Mouse (Mus musculus) forebrain, embryonic 12.5 days (tissue): ENCODE measurements around the gene Nat8. TPM values are rescaled to one million over a fixed set of nuclear protein-coding genes. Genes with fewer than 3 reads are reported as not detected.
"Not testable (repeated sequence)": the region's sequence is repeated elsewhere in the genome, so short reads cannot be mapped to it uniquely, and the experiment has no call there.

Experiments used
- ATAC-seq: fragments of 200-750 bp; cut with Nextera tagmentation; 2 replicates; pipeline ENCODE4 v1.8.0; 2017; ENCODE audit warnings: moderate TSS enrichment; ENCODE audit not compliant: low FRiP score
- H3K27ac ChIP-seq: fragments of 300-500 bp; sonication (generic); 2 replicates; pipeline ENCODE4 v1.5.1; 2016; ENCODE audit warnings: mild to moderate bottlenecking
- H3K27me3 ChIP-seq: fragments of 300-500 bp; sonication (generic); 2 replicates; pipeline ENCODE4 v1.6.1; 2016; ENCODE audit warnings: mild to moderate bottlenecking
- H3K36me3 ChIP-seq: fragments of 300-500 bp; sonication (generic); replicated peaks from 2 replicates; pipeline ENCODE4 v1.6.1; 2016; ENCODE audit warnings: mild to moderate bottlenecking
- H3K4me1 ChIP-seq: fragments of 300-500 bp; sonication (generic); 2 replicates; pipeline ENCODE4 v1.6.1; 2016
- H3K4me2 ChIP-seq: fragments of 300-500 bp; sonication (generic); 2 replicates; pipeline ENCODE4 v1.6.1; 2016; ENCODE audit warnings: mild to moderate bottlenecking, moderate library complexity
- H3K4me3 ChIP-seq: fragments of 300-500 bp; sonication (generic); replicated peaks from 2 replicates; pipeline ENCODE4 v1.5.1; 2016; ENCODE audit warnings: mild to moderate bottlenecking
- H3K9ac ChIP-seq: fragments of 300-500 bp; sonication (generic); 2 replicates; pipeline ENCODE4 v1.6.1; 2016; ENCODE audit warnings: mild to moderate bottlenecking
- H3K9me3 ChIP-seq: fragments of 300-500 bp; sonication (generic); 2 replicates; pipeline ENCODE4 v1.6.1; 2016
- WGBS: fragments of 180-500 bp; shearing (Covaris S2); methylation state at CpG from one replicate; pipeline ENCODE4 v1.1.7; 2016; 5-methylcytosine and 5-hydroxymethylcytosine counted together
- polyA plus RNA-seq: library from polyadenylated mRNA; unstranded; fragments of >200 nt; fragmentation: Nextera tagmentation; extraction: Ambion mirVana; gene quantifications from 2 replicates; pipeline ENCODE4 v1.2.1, GENCODE M21; 2016

Gene Nat8
- polyA plus RNA-seq, 1 experiment from 2014 or later: not detected

DNA sequence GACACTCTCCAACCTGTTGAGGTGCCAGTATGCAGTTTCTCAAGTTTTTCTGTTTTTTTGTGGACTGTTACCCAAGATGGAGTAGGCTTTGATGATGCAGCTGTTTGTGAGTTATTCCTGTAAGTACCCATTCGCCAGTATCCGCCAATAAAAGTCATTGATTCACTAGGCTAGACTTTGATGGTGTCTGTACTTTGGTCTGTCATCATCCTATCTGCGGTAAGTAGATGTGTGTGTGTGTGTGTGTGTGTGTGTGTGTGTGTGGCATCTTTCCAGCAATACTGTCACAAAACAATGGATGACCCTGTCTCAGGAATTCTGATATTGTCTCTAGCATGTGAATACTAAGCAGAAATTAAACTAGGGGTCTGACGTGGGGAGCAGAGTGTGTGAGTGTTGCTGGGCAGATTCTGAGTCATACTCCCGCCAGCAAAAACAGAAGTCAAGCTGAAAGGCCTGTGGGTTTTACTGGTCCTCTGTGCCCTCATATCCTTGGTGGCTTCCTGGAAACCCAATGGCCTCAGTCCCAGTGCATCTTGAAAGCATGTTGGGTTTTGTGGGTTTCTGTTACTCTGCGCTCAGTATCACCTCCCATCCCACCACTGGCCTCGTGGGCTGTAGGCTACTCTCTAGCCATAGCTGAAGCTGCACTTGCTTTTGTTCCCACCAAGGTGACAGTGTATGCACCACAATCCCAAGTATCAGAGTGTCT lies 19.3 kb upstream of the Nat8 start:
- Histone ChIP-seq H3K9me3 (no peaks in the 10 kb centered on the region), H3K4me1 (peaks cover 6% of the 10 kb centered on the region; the same call in 1 of the 2 replicates), H3K4me3 (no peak overlapping the region), H3K27me3 (no peaks in the 10 kb centered on the region), H3K9ac (no peak overlapping the region), H3K27ac (no peak overlapping the region), H3K4me2 (no peak overlapping the region), H3K36me3 (no peaks in the 10 kb centered on the region)
- ATAC-seq: no peak
- WGBS: 88% methylated on average over 7 of the region's 7 CpGs

DNA sequence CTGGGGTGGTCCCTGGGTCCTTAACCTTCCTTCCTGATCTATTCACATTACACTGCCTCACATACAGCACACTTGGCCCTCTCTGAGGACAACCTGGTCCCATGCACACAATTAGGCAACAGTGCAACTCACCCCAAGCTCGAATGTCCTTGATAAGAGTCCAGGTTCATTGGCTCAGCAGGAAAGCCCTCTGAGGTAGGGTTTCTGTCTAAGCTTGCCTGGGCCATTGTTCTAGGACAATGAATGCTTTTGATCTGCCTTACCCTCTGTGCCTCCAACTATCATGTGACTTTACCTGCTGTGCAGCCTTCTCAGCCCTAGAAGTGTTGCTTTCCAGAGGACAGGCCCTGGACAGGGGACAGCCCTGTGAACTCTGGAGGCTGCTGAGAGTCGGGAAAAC lies 17.4 kb upstream of the Nat8 start:
- WGBS: 10% methylated on average over 2 of the region's 2 CpGs
- H3K4me1 ChIP-seq: peaks cover 6% of the 10 kb centered on the region; the same call in 1 of the 2 replicates
- H3K9me3 ChIP-seq: no peaks in the 10 kb centered on the region
- H3K4me3 ChIP-seq: no peak overlapping the region
- H3K9ac ChIP-seq: no peak overlapping the region
- H3K4me2 ChIP-seq: no peak overlapping the region
- H3K27me3 ChIP-seq: no peaks in the 10 kb centered on the region
- ATAC-seq: no peak
- no peak overlapping the region for H3K27ac ChIP-seq
- H3K36me3 ChIP-seq: no peaks in the 10 kb centered on the region

GRCm38 (mm10) chr6:85848140-85848539 lies 16.3 kb upstream of the Nat8 start:
- Histone ChIP-seq H3K9ac (no peak overlapping the region), H3K9me3 (no peaks in the 10 kb centered on the region), H3K4me3 (no peak overlapping the region), H3K36me3 (no peaks in the 10 kb centered on the region), H3K27ac (no peak overlapping the region), H3K4me2 (no peak overlapping the region), H3K4me1 (peaks cover 6% of the 10 kb centered on the region; the same call in 1 of the 2 replicates), H3K27me3 (no peaks in the 10 kb centered on the region)
- no peak for ATAC-seq
- 85% methylated on average over 4 of the region's 4 CpGs for WGBS

DNA sequence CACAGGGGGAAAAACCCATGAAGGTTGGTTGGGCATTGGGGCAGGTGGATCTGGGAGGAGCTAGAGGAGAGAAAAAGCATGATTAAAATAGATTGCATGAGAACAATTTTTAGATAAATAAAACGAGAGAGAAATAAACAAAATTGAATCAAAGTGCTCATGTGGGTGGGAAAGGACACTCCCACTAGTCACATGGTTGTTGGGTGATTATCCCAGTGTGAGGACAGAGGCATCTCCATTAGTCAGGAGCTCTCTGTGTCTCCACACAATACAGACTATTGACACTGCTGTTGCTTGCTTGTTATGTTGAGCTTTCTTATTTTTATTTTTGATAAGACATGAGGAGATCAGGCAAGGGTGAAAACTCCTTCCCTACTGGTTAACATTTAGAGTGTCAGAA lies 15.0 kb upstream of the Nat8 start:
- no peaks in the 10 kb centered on the region for H3K27me3 ChIP-seq
- 64% methylated on average over 1 of the region's 1 CpGs for WGBS
- ATAC-seq: no peak

GRCm38 (mm10) chr6:85843677-85844458 lies 12.0 kb upstream of the Nat8 start:
- not testable (repeated sequence) for H3K9me3 ChIP-seq, H3K27ac ChIP-seq, H3K4me2 ChIP-seq, H3K36me3 ChIP-seq, H3K9ac ChIP-seq, ATAC-seq, H3K4me3 ChIP-seq, H3K27me3 ChIP-seq
- H3K4me1 ChIP-seq: peaks cover 10% of the 10 kb centered on the region
- 75% methylated on average over 25 of the region's 25 CpGs for WGBS

More for the DNA sequence above, 15.0 kb upstream of the Nat8 start:
- Histone ChIP-seq H3K36me3 (no peaks in the 10 kb centered on the region), H3K9ac (no peak overlapping the region), H3K4me1 (peaks cover 6% of the 10 kb centered on the region; the same call in 1 of the 2 replicates), H3K4me2 (no peak overlapping the region), H3K9me3 (no peaks in the 10 kb centered on the region), H3K4me3 (no peak overlapping the region), H3K27ac (no peak overlapping the region)

DNA sequence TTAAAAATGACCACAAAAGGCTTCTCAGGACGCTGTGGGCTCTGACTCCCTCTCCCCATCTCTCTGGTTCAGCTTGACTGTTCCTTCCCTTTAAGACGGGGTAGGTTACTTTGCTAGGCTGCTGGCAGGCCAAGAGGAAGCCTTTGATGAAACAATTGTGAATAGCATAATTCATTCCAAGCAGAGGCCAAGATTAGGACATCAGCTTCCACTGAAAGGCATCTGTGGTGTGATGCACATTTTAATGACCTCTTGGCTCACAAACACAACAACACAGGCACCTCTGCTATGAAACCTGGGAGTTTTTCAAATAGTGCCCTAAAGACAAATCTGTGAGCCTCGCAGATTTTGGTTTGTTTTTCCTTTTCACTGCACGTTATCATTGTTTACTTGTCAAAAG lies 8.1 kb upstream of the Nat8 start:
- 27% methylated on average over 4 of the region's 4 CpGs for WGBS
- Histone ChIP-seq H3K9me3 (no peaks in the 10 kb centered on the region), H3K36me3 (no peaks in the 10 kb centered on the region)

GRCm38 (mm10) chr6:85838674-85839073 lies 6.8 kb upstream of the Nat8 start:
- peaks cover 12% of the 10 kb centered on the region for H3K4me1 ChIP-seq
- no peak overlapping the region for H3K9ac ChIP-seq
- no peak overlapping the region for H3K27ac ChIP-seq
- ATAC-seq: no peak
- H3K27me3 ChIP-seq: no peaks in the 10 kb centered on the region
- H3K4me2 ChIP-seq: no peak overlapping the region
- H3K9me3 ChIP-seq: no peaks in the 10 kb centered on the region
- no peaks in the 10 kb centered on the region for H3K36me3 ChIP-seq
- WGBS: 29% methylated on average over 8 of the region's 8 CpGs
- no peak overlapping the region for H3K4me3 ChIP-seq

More for the DNA sequence above, 8.1 kb upstream of the Nat8 start:
- Histone ChIP-seq H3K27ac (no peak overlapping the region), H3K4me2 (no peak overlapping the region), H3K27me3 (no peaks in the 10 kb centered on the region), H3K4me1 (peaks cover 12% of the 10 kb centered on the region), H3K9ac (no peak overlapping the region), H3K4me3 (no peak overlapping the region)
- no peak for ATAC-seq

- WGBS: 6% methylated on average over 12 of the region's 12 CpGs
- peak overlapping the region; percentile 21; the same call in 1 of the 2 replicates for H3K4me2 ChIP-seq
- not testable (repeated sequence) for ATAC-seq
These were observed 5.4 kb upstream of the Nat8 start for GRCm38 (mm10) chr6:85837307-85837706.

DNA sequence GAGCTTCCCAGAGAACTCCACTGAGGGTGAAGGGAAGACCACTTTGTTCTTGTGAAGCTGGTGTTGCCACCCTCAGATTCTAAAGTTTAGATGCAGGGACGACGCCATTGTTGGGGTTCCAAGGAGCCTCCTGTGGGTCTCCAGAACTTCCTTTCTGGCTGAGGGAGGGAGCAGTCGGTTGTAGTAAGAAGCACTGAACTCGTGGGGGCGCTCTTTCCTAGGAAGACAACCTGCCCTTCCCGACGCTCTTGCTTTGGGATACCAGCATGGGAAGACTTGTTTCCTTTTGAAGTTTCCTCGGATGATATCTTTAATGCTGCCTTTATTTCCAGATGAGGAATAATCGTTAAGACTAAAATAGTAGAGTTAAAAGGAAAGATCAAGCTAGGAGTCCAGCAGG lies 4.9 kb upstream of the Nat8 start:
- H3K27me3 ChIP-seq, ATAC-seq: not testable (repeated sequence)

More at GRCm38 (mm10) chr6:85837307-85837706, 5.4 kb upstream of the Nat8 start:
- not testable (repeated sequence) for H3K9ac ChIP-seq, H3K27ac ChIP-seq, H3K36me3 ChIP-seq, H3K4me3 ChIP-seq, H3K27me3 ChIP-seq, H3K9me3 ChIP-seq
- peaks cover 12% of the 10 kb centered on the region for H3K4me1 ChIP-seq

DNA sequence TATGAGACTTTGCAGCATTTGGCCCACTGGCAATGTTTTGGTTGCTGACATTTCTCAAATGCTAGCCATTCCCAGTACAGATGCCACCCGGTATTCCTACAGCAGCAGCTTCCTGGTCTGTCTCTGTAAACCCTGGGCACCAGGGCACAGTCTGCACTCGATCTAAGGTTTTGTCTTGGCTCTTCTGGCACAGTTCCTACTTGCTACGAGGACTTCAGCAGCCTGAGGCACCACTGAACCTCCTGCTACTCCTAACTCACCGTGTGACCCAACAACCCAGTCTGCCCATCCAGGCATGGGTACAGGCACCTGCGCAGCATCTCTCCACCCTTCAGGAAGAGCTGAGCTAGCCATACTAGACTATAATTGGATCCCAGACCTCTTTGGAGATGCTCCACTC lies 4.2 kb upstream of the Nat8 start:
- not testable (repeated sequence) for ATAC-seq, H3K27me3 ChIP-seq, H3K9ac ChIP-seq, H3K4me2 ChIP-seq, H3K27ac ChIP-seq, H3K9me3 ChIP-seq, H3K4me3 ChIP-seq, H3K36me3 ChIP-seq
- 81% methylated on average over 5 of the region's 5 CpGs for WGBS
- H3K4me1 ChIP-seq: peaks cover 12% of the 10 kb centered on the region

More for the DNA sequence above, 4.9 kb upstream of the Nat8 start:
- H3K4me2 ChIP-seq, H3K9ac ChIP-seq, H3K27ac ChIP-seq, H3K36me3 ChIP-seq, H3K9me3 ChIP-seq, H3K4me3 ChIP-seq: not testable (repeated sequence)
- H3K4me1 ChIP-seq: peaks cover 12% of the 10 kb centered on the region
- 18% methylated on average over 9 of the region's 9 CpGs for WGBS

GRCm38 (mm10) chr6:85835104-85835503 lies 3.2 kb upstream of the Nat8 start:
- not testable (repeated sequence) for H3K4me2 ChIP-seq, H3K27me3 ChIP-seq, ATAC-seq, H3K4me3 ChIP-seq, H3K36me3 ChIP-seq, H3K27ac ChIP-seq, H3K9ac ChIP-seq, H3K9me3 ChIP-seq
- 80% methylated on average over 1 of the region's 2 CpGs for WGBS
- H3K4me1 ChIP-seq: peaks cover 12% of the 10 kb centered on the region

DNA sequence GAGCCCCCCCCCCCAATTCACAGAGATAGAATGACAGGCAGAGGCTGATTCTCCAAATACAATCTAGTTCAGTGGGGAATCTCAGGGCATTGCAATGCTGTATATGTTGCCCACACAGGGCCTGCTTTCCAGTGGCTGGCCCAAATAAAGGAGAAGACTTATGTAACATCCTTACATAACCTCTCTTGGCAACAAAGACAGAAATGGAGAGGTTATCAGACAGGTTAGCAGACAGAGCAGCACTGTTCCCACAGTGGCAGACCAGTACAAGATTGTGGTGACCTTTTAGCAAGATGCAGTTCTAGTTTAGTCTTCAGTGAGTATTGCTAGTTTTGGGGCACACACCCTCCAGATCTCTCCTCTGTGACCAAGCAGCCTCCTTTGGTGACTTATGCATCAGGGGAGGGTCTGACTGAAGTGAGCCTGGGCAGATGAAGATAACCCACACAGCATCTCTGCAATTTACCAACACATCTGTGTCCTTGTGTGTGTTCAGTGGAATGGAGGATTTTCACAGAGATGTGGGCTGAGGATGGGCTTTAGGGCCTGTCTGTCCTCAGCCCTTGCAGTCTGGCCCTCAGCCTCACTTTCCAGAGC lies 2.7 kb upstream of the Nat8 start:
- not testable (repeated sequence) for H3K36me3 ChIP-seq, H3K9ac ChIP-seq, ATAC-seq, H3K4me1 ChIP-seq, H3K4me2 ChIP-seq, H3K27me3 ChIP-seq, H3K9me3 ChIP-seq, H3K27ac ChIP-seq, H3K4me3 ChIP-seq
